Mouse (Mus musculus) liver, postnatal 0 days (tissue): ENCODE data around the gene Zxdc.

Source experiments
- CTCF ChIP-seq: sonication (generic); IDR thresholded peaks from 2 replicates; pipeline ENCODE4 v1.5.1; 2016; ENCODE audit warnings: antibody characterized with exemption, low read depth
- EP300 ChIP-seq: IDR thresholded peaks from 2 replicates; pipeline ENCODE4 v1.6.1; 2016; ENCODE audit warnings: antibody characterized with exemption, low read depth, mild to moderate bottlenecking

GRCm38 (mm10) chr6:90321811-90322210 is 47.5 kb upstream of the Zxdc start:
- TF ChIP-seq CTCF: no peak
- TF ChIP-seq EP300: no peak
